Mouse (Mus musculus): ENCODE results near the gene Ksr1.
"Not testable (repeated sequence)": the region's sequence is repeated elsewhere in the genome, so short reads cannot be mapped to it uniquely, and the experiment has no call there.

Gene Ksr1

GRCm38 (mm10) chr11:79036324-79036723 lies 109.9 kb downstream of the Ksr1 start:
- DNase-seq, result no peak

GRCm38 (mm10) chr11:79033636-79034035 lies 112.6 kb downstream of the Ksr1 start:
- no peak for DNase-seq

GRCm38 (mm10) chr11:79033021-79033420 lies 113.2 kb downstream of the Ksr1 start:
- no peak for DNase-seq

- no peak for DNase-seq
Observed at GRCm38 (mm10) chr11:79031452-79031746, 114.8 kb downstream of the Ksr1 start.

GRCm38 (mm10) chr11:79030570-79031451 lies 115.4 kb downstream of the Ksr1 start:
- peak; percentile 74 to 93 for DNase-seq

- DNase-seq, result no peak
Observed at GRCm38 (mm10) chr11:79023751-79024150, 122.5 kb downstream of the Ksr1 start.

- peak; percentile 45 to 59 for DNase-seq
Observed at GRCm38 (mm10) chr11:79023342-79023741, 122.9 kb downstream of the Ksr1 start.

GRCm38 (mm10) chr11:79022836-79023235 lies 123.4 kb downstream of the Ksr1 start:
- DNase-seq, result no peak

GRCm38 (mm10) chr11:79020535-79021045 lies 125.6 kb downstream of the Ksr1 start:
- no peak for DNase-seq

GRCm38 (mm10) chr11:79019839-79020534 lies 126.2 kb downstream of the Ksr1 start:
- DNase-seq, result peak; percentile 19 to 76

- DNase-seq, result peak; percentile 67 to 90
Observed at GRCm38 (mm10) chr11:79018954-79019704, 127.1 kb downstream of the Ksr1 start.

GRCm38 (mm10) chr11:79017161-79017606 lies 129.0 kb downstream of the Ksr1 start:
- no peak for DNase-seq

GRCm38 (mm10) chr11:79016236-79016635 lies 130.0 kb downstream of the Ksr1 start:
- no peak for DNase-seq

GRCm38 (mm10) chr11:79015660-79016215 lies 130.5 kb downstream of the Ksr1 start:
- DNase-seq, result no peak

- no peak for DNase-seq
Observed at GRCm38 (mm10) chr11:79014602-79015325, 131.4 kb downstream of the Ksr1 start.

GRCm38 (mm10) chr11:79013806-79014205 lies 132.4 kb downstream of the Ksr1 start:
- no peak for DNase-seq

GRCm38 (mm10) chr11:79013056-79013455 lies 133.2 kb downstream of the Ksr1 start:
- DNase-seq, result no peak

GRCm38 (mm10) chr11:79012529-79012928 lies 133.7 kb downstream of the Ksr1 start:
- DNase-seq, result no peak

- DNase-seq, result no peak
Observed at GRCm38 (mm10) chr11:79008891-79009290, 137.3 kb downstream of the Ksr1 start.

- DNase-seq, result no peak
Observed at GRCm38 (mm10) chr11:79008007-79008775, 138.0 kb downstream of the Ksr1 start.

- not testable (repeated sequence) for DNase-seq
Observed at GRCm38 (mm10) chr11:79007356-79007755, 138.9 kb downstream of the Ksr1 start.

Measured in kidney, postnatal 36 days (tissue).